Mouse (Mus musculus) embryonic fibroblast, embryonic 13.5 days (primary cell): Measurements from ENCODE around the gene Pdcl3. TPM values are rescaled to one million over a fixed set of nuclear protein-coding genes. Genes with fewer than 3 reads are reported as not detected.

Experiments
- H3K27ac ChIP-seq: 2 replicates; pipeline ENCODE4 v1.5.1; 2012; ENCODE audit warnings: low read length, control low read depth, inconsistent platforms; ENCODE audit not compliant: insufficient read depth
- H3K4me1 ChIP-seq: 2 replicates; pipeline ENCODE4 v1.6.1; 2011; ENCODE audit warnings: low read length; ENCODE audit not compliant: control insufficient read depth, insufficient read depth
- H3K4me3 ChIP-seq: 2 replicates; pipeline ENCODE4 v1.5.1; 2011; ENCODE audit warnings: mild to moderate bottlenecking, control low read depth, low read length; ENCODE audit not compliant: insufficient read depth
- CTCF ChIP-seq: IDR thresholded peaks from 2 replicates; pipeline ENCODE4 v1.5.1; 2011; ENCODE audit warnings: mild to moderate bottlenecking, control low read depth, low read length, moderate library complexity, borderline replicate concordance; ENCODE audit not compliant: insufficient read depth
- POLR2A ChIP-seq: IDR thresholded peaks from 2 replicates; pipeline ENCODE4 v1.6.1; 2011; ENCODE audit warnings: low read depth, mild to moderate bottlenecking, control low read depth, low read length, moderate library complexity
- polyA plus RNA-seq: library from polyadenylated mRNA; stranded (reverse); fragments of >200 nt; gene quantifications from 2 replicates; pipeline ENCODE4 v1.2.4, GENCODE M21; 2011; ENCODE audit warnings: low read depth; ENCODE audit not compliant: missing spikeins, insufficient read length

Pdcl3 gene
- 194 and 249 TPM in 2 replicates for polyA plus RNA-seq

GRCm38 (mm10) chr1:38985308-38985707 lies at the start of gene Pdcl3:
TSS of gene Pdcl3 (plus strand) at chr1:38985608.
- TF ChIP-seq CTCF (no peak), POLR2A (no peak)
- H3K4me1 ChIP-seq, result 0 out of 2 replicates have a peak, but pooled peaks cover 2% of the 10 kb centered on the region
- no peak within 1 kb of the TSS for H3K27ac ChIP-seq
- H3K4me3 ChIP-seq, result no peak within 1 kb of the TSS

- Histone ChIP-seq H3K27ac (no peak overlapping the region), H3K4me3 (no peak overlapping the region), H3K4me1 (no peaks in the 10 kb centered on the region)
- TF ChIP-seq CTCF (peak; percentile 58; the same call in 1 of the 2 replicates), POLR2A (no peak)
These were observed 48.6 kb upstream of the Pdcl3 start for GRCm38 (mm10) chr1:38936780-38937179.

- Histone ChIP-seq H3K27ac (no peak within 1 kb of the TSS), H3K4me3 (no peak within 1 kb of the TSS), H3K4me1 (no peaks in the 10 kb centered on the region)
- no peak for TF ChIP-seq POLR2A
- no peak for TF ChIP-seq CTCF
These were observed 46.6 kb upstream of the Pdcl3 start, which contains the start of gene Nms for GRCm38 (mm10) chr1:38938849-38939248. TSS of gene Nms (plus strand) at chr1:38939149.

- Histone ChIP-seq H3K4me3 (no peak overlapping the region), H3K4me1 (no peaks in the 10 kb centered on the region), H3K27ac (no peak overlapping the region)
- TF ChIP-seq POLR2A (no peak), CTCF (no peak)
These were observed 45.8 kb upstream of the Pdcl3 start for GRCm38 (mm10) chr1:38939608-38940007.

GRCm38 (mm10) chr1:38956457-38956856 lies 29.0 kb upstream of the Pdcl3 start:
- no peak overlapping the region for H3K4me3 ChIP-seq
- no peak overlapping the region for H3K27ac ChIP-seq
- H3K4me1 ChIP-seq, result no peaks in the 10 kb centered on the region
- no peak for TF ChIP-seq POLR2A
- no peak for TF ChIP-seq CTCF

GRCm38 (mm10) chr1:38969116-38969515 lies 16.3 kb upstream of the Pdcl3 start:
- Histone ChIP-seq H3K4me3 (no peak overlapping the region), H3K4me1 (no peaks in the 10 kb centered on the region), H3K27ac (no peak overlapping the region)
- TF ChIP-seq POLR2A (no peak), CTCF (no peak)

- Histone ChIP-seq H3K4me3 (no peak overlapping the region), H3K4me1 (no peaks in the 10 kb centered on the region), H3K27ac (no peak overlapping the region)
- TF ChIP-seq CTCF, result no peak
- no peak for TF ChIP-seq POLR2A
These were observed 13.7 kb upstream of the Pdcl3 start for GRCm38 (mm10) chr1:38971712-38972111.

- Histone ChIP-seq H3K4me1 (no peaks in the 10 kb centered on the region), H3K27ac (no peak overlapping the region), H3K4me3 (no peak overlapping the region)
- TF ChIP-seq CTCF (no peak), POLR2A (no peak)
These were observed 12.3 kb upstream of the Pdcl3 start for GRCm38 (mm10) chr1:38972986-38973592.

GRCm38 (mm10) chr1:38979953-38980352 lies 5.5 kb upstream of the Pdcl3 start:
- Histone ChIP-seq H3K27ac (peak overlapping the region; percentile 14), H3K4me3 (no peak overlapping the region), H3K4me1 (peaks cover 5% of the 10 kb centered on the region)
- no peak for TF ChIP-seq CTCF

GRCm38 (mm10) chr1:38983870-38984269 lies 1.5 kb upstream of the Pdcl3 start:
- peaks cover 7% of the 10 kb centered on the region for H3K4me1 ChIP-seq
- TF ChIP-seq CTCF (no peak), POLR2A (no peak)

GRCm38 (mm10) chr1:38987080-38987864 lies 1.9 kb downstream of the Pdcl3 start:
- H3K4me1 ChIP-seq, result 0 out of 2 replicates have a peak, but pooled peaks cover 2% of the 10 kb centered on the region
- H3K4me3 ChIP-seq, result peak overlapping the region; percentile 87
- peak overlapping the region; percentile 67 for H3K27ac ChIP-seq
- TF ChIP-seq CTCF, result no peak
- peak; percentile 45 for TF ChIP-seq POLR2A

More at GRCm38 (mm10) chr1:38983870-38984269, 1.5 kb upstream of the Pdcl3 start:
- Histone ChIP-seq H3K27ac (no peak overlapping the region), H3K4me3 (no peak overlapping the region)
